22 mouse cellular contexts compared by ENCODE assay signal in genomic region chr9:114920569-114920968, GRCm38 (mm10). TPM values are rescaled to one million over a fixed set of nuclear protein-coding genes. Genes with fewer than 3 reads are reported as not detected.
DNase-seq lines count a peak whose midpoint lies in the region; ATAC-seq lines count a peak whose summit lies in the region.
"Had no signal": no experiment of that assay in that cellular context is flagged by ENCODE, and none has a peak within 500 bp of the region (broad histone marks: within the 10 kb centered on the region; RNA-seq: fewer than 3 reads in every experiment).

No protein-coding gene starts in this region.

- H3K9me3 ChIP-seq in embryonic facial prominence, embryonic 13.5 days = no peaks in the 10 kb centered on the region
- H3K9me3 ChIP-seq in embryonic facial prominence, embryonic 10.5 days = no peaks in the 10 kb centered on the region
- no peaks in the 10 kb centered on the region for H3K9me3 ChIP-seq in heart, embryonic 12.5 days (replicated peaks)
- H3K9me3 ChIP-seq in heart, embryonic 16.5 days (replicated peaks; ENCODE audit: control insufficient read depth, low read length) = no peaks in the 10 kb centered on the region
- H3K9me3 ChIP-seq: embryonic facial prominence, embryonic 12.5 days; forebrain, embryonic 13.5 days; hindbrain, embryonic 15.5 days had no signal

- no peak for DNase-seq in embryonic facial prominence, embryonic 10.5 days (ENCODE audit: low spot score)
- no peak for DNase-seq in heart, postnatal 14 days
- no peak for DNase-seq in heart, postnatal 10 days
- DNase-seq: adrenal gland, adult 8-10 months; adrenal gland, postnatal 36 days; B cell, adult 2 months; cerebellum, adult 2 months; cerebellum, postnatal 10 days; embryo, embryonic 11 days; forebrain, postnatal 0 days; gastrocnemius, postnatal 36 days had no signal

- 69% methylated on average over 9 of the region's 9 CpGs for WGBS in embryonic facial prominence, embryonic 13.5 days
- WGBS in embryonic facial prominence, embryonic 10.5 days = 92% methylated on average over 9 of the region's 9 CpGs
- WGBS in heart, embryonic 12.5 days = 66% methylated on average over 9 of the region's 9 CpGs
- 55% methylated on average over 9 of the region's 9 CpGs for WGBS in heart, embryonic 16.5 days

- H3K36me3 ChIP-seq in embryonic facial prominence, embryonic 13.5 days = peaks cover 16% of the 10 kb centered on the region
- peaks cover 30% of the 10 kb centered on the region for H3K36me3 ChIP-seq in embryonic facial prominence, embryonic 10.5 days (replicated peaks)
- H3K36me3 ChIP-seq in heart, embryonic 12.5 days = peaks cover 25% of the 10 kb centered on the region
- H3K36me3 ChIP-seq in heart, embryonic 16.5 days (ENCODE audit: control insufficient read depth, insufficient read depth) = no peaks in the 10 kb centered on the region
- H3K36me3 ChIP-seq: embryonic facial prominence, embryonic 12.5 days had no signal

- intact Hi-C loops in heart, postnatal 14 days (cut with DNase I) = no loop called here
- intact Hi-C loops in heart, postnatal 10 days (cut with DNase I) = no loop called here

- H3K4me3 ChIP-seq in embryonic facial prominence, embryonic 13.5 days = no peak overlapping the region
- H3K4me3 ChIP-seq in embryonic facial prominence, embryonic 10.5 days = no peak overlapping the region
- H3K4me3 ChIP-seq in heart, embryonic 12.5 days = no peak overlapping the region
- H3K4me3 ChIP-seq in heart, embryonic 16.5 days (ENCODE audit: low read length) = no peak overlapping the region
- H3K4me3 ChIP-seq: embryonic facial prominence, embryonic 12.5 days; forebrain, embryonic 13.5 days; hindbrain, embryonic 15.5 days had no signal

- H3K27ac ChIP-seq in embryonic facial prominence, embryonic 13.5 days = peak overlapping the region; percentile 18; the same call in 1 of the 2 replicates
- no peak overlapping the region for H3K27ac ChIP-seq in embryonic facial prominence, embryonic 10.5 days (replicated peaks)
- peak overlapping the region; percentile 2; the same call in 1 of the 2 replicates for H3K27ac ChIP-seq in heart, embryonic 12.5 days (ENCODE audit: poor library complexity, severe bottlenecking)
- H3K27ac ChIP-seq in heart, embryonic 16.5 days (ENCODE audit: low read length) = no peak overlapping the region; the same call in 1 of the 2 replicates
- H3K27ac ChIP-seq: embryonic facial prominence, embryonic 12.5 days; forebrain, embryonic 13.5 days; hindbrain, embryonic 15.5 days had no signal

- peaks cover 31% of the 10 kb centered on the region for H3K4me1 ChIP-seq in embryonic facial prominence, embryonic 13.5 days
- peaks cover 9% of the 10 kb centered on the region for H3K4me1 ChIP-seq in embryonic facial prominence, embryonic 10.5 days
- H3K4me1 ChIP-seq in heart, embryonic 12.5 days (replicated peaks) = peaks cover 30% of the 10 kb centered on the region
- H3K4me1 ChIP-seq in heart, embryonic 16.5 days (ENCODE audit: control insufficient read depth, insufficient read depth, low read length) = peaks cover 20% of the 10 kb centered on the region
- H3K4me1 ChIP-seq: hindbrain, embryonic 15.5 days had no signal

- no peaks in the 10 kb centered on the region for H3K27me3 ChIP-seq in embryonic facial prominence, embryonic 13.5 days
- H3K27me3 ChIP-seq in embryonic facial prominence, embryonic 10.5 days (replicated peaks; ENCODE audit: low read depth, poor library complexity, severe bottlenecking) = no peaks in the 10 kb centered on the region
- no peaks in the 10 kb centered on the region for H3K27me3 ChIP-seq in heart, embryonic 12.5 days (replicated peaks)
- no peaks in the 10 kb centered on the region for H3K27me3 ChIP-seq in heart, embryonic 16.5 days (ENCODE audit: control insufficient read depth, insufficient read depth, low read length)
- H3K27me3 ChIP-seq: embryonic facial prominence, embryonic 12.5 days; forebrain, embryonic 13.5 days; hindbrain, embryonic 15.5 days had no signal

- H3K4me2 ChIP-seq in embryonic facial prominence, embryonic 13.5 days = no peak overlapping the region
- no peak overlapping the region for H3K4me2 ChIP-seq in heart, embryonic 12.5 days
- H3K4me2 ChIP-seq in heart, embryonic 16.5 days (ENCODE audit: low read depth, low read length) = peak overlapping the region; percentile 11; the same call in 1 of the 2 replicates
- H3K4me2 ChIP-seq: embryonic facial prominence, embryonic 12.5 days; forebrain, embryonic 13.5 days; hindbrain, embryonic 15.5 days had no signal

- no peak overlapping the region for H3K9ac ChIP-seq in embryonic facial prominence, embryonic 13.5 days
- H3K9ac ChIP-seq in heart, embryonic 12.5 days = no peak overlapping the region
- H3K9ac ChIP-seq in heart, embryonic 16.5 days (ENCODE audit: low read length) = no peak overlapping the region
- H3K9ac ChIP-seq: embryonic facial prominence, embryonic 12.5 days; forebrain, embryonic 13.5 days; forebrain, postnatal 0 days; hindbrain, embryonic 15.5 days had no signal

- no peak for ATAC-seq in embryonic facial prominence, embryonic 13.5 days (ENCODE audit: insufficient number of reproducible peaks, insufficient read depth, low FRiP score, low TSS enrichment, low read depth)
- no peak for ATAC-seq in heart, embryonic 12.5 days (ENCODE audit: insufficient number of reproducible peaks, low FRiP score)
- ATAC-seq in heart, embryonic 16.5 days (replicated peaks; ENCODE audit: extremely low read depth, insufficient read depth, low FRiP score) = no peak
- peak; percentile 59 for ATAC-seq in megakaryocyte, adult 5-6 weeks (ENCODE audit: poor library complexity, severe bottlenecking)
- ATAC-seq in inflammation-experienced regulatory T-cells, adult 6 months = no peak
- ATAC-seq: CD4-positive, CD25-positive, alpha-beta regulatory T cell, adult 4 months; forebrain, embryonic 13.5 days; forebrain, postnatal 0 days; intestine, postnatal 0 days had no signal

RNA-seq across cellular contexts. Expression of gene Gpd1l, which starts 13.2 kb away (rescaled TPM):
- polyA plus RNA-seq in embryonic facial prominence, embryonic 13.5 days (2015; fragmentation: Nextera tagmentation; extraction: Ambion mirVana) = 10.6 and 10.8 TPM in 2 replicates
- 14.8 and 15.2 TPM in 2 replicates for polyA plus RNA-seq in embryonic facial prominence, embryonic 10.5 days (2016; fragmentation: Nextera tagmentation; extraction: Ambion mirVana)
- 15.5 and 19.3 TPM in 2 replicates for polyA plus RNA-seq in heart, embryonic 12.5 days (2016; fragmentation: Nextera tagmentation; extraction: Ambion mirVana)
- total RNA-seq in heart, postnatal 14 days (2021) = 10 to 100 TPM; 38.0 to 38.9 TPM
- 18.0 and 19.5 TPM in 2 replicates for polyA plus RNA-seq in heart, embryonic 16.5 days (2015; fragmentation: Nextera tagmentation; extraction: Ambion mirVana)
- total RNA-seq in heart, postnatal 10 days (2021) = 10 to 100 TPM; 40.0 to 40.9 TPM
- 14.5 and 19.4 TPM in 2 replicates for total RNA-seq in megakaryocyte, adult 5-6 weeks (2015)
- 21.8 and 22.5 TPM in 2 replicates for total RNA-seq in megakaryocyte, adult 5-6 weeks (2017)
- 10 to 100 TPM; 13.0 to 20.4 (median 17.3) TPM for polyA plus RNA-seq in inflammation-experienced regulatory T-cells, adult 6 months (2017; shearing (Covaris generic))

RNA-seq across cellular contexts. Expression of gene Osbpl10, which starts 57.8 kb away (rescaled TPM):
- 1.6 and 2.3 TPM in 2 replicates for polyA plus RNA-seq in embryonic facial prominence, embryonic 13.5 days (2015; fragmentation: Nextera tagmentation; extraction: Ambion mirVana)
- polyA plus RNA-seq in embryonic facial prominence, embryonic 10.5 days (2016; fragmentation: Nextera tagmentation; extraction: Ambion mirVana) = 1.1 and 1.3 TPM in 2 replicates
- 2.6 TPM in 2 replicates for polyA plus RNA-seq in heart, embryonic 12.5 days (2016; fragmentation: Nextera tagmentation; extraction: Ambion mirVana)
- total RNA-seq in heart, postnatal 14 days (2021) = 1 to 10 TPM; 2.9 to 3.2 TPM
- 3.5 and 5.1 TPM in 2 replicates for polyA plus RNA-seq in heart, embryonic 16.5 days (2015; fragmentation: Nextera tagmentation; extraction: Ambion mirVana)
- total RNA-seq in heart, postnatal 10 days (2021) = 1 to 10 TPM; 4.6 TPM
- not detected in 2 replicates for total RNA-seq in megakaryocyte, adult 5-6 weeks (2015)
- total RNA-seq in megakaryocyte, adult 5-6 weeks (2017) = not detected in 2 replicates
- polyA plus RNA-seq in inflammation-experienced regulatory T-cells, adult 6 months (2017; shearing (Covaris generic)) = not detected
- polyA plus RNA-seq: CD4-positive, CD25-positive, alpha-beta regulatory T cell, adult 4 months; G1E had no signal

Comparison
In these comparisons a context has a peak if more than half of its experiments do, and no peak if none do; other contexts are left out.
1. H3K27ac ChIP-seq: peak in embryonic facial prominence, embryonic 13.5 days (single experiment) and heart, embryonic 12.5 days (single experiment); none in embryonic facial prominence, embryonic 10.5 days (single experiment) and heart, embryonic 16.5 days (single experiment).